Mouse (Mus musculus) E14TG2a.4 (cell line): ENCODE results near the gene Prcp.
A peak's percentile ranks its signal among the peaks of the same experiment; 100 is the strongest.

Experiments used
- H3K27me3 ChIP-seq: 2 replicates; pipeline ENCODE4 v1.6.1; 2014; ENCODE audit warnings: low read length, control low read depth; ENCODE audit not compliant: insufficient read depth
- H3K36me3 ChIP-seq: 2 replicates; pipeline ENCODE4 v1.6.1; 2014; ENCODE audit warnings: low read length, control low read depth; ENCODE audit not compliant: insufficient read depth
- H3K4me1 ChIP-seq: replicated peaks from 2 replicates; pipeline ENCODE4 v1.6.1; 2014; ENCODE audit warnings: low read depth, low read length, control low read depth
- H3K4me3 ChIP-seq: replicated peaks from 2 replicates; pipeline ENCODE4 v1.5.1; 2014; ENCODE audit warnings: mild to moderate bottlenecking, low read length
- H3K9me3 ChIP-seq: 2 replicates; pipeline ENCODE4 v1.6.1; 2014; ENCODE audit warnings: low read length, control low read depth
- CTCF ChIP-seq: conservative IDR thresholded peaks from 2 replicates; pipeline ENCODE4 v1.5.1; 2014; ENCODE audit warnings: low read length
- NANOG ChIP-seq: IDR thresholded peaks from 2 replicates; pipeline ENCODE4 v1.6.1; 2014; ENCODE audit warnings: borderline replicate concordance, low read length, mixed read lengths
- POU5F1 ChIP-seq: IDR thresholded peaks from 2 replicates; pipeline ENCODE4 v1.6.1; 2014; ENCODE audit warnings: low read length, borderline replicate concordance

Gene Prcp

GRCm38 (mm10) chr7:92874116-92874675, at the start of gene Prcp, which contains the start of gene Ddias:
TSS of gene Prcp (plus strand) at chr7:92874470.
TSS of gene Ddias (minus strand) at chr7:92874247.
- Histone ChIP-seq H3K4me3 (peak within 1 kb of the TSS; percentile 92), H3K36me3 (peaks cover 32% of the 10 kb centered on the region), H3K4me1 (peaks cover 17% of the 10 kb centered on the region), H3K27me3 (no peaks in the 10 kb centered on the region), H3K9me3 (peaks cover 13% of the 10 kb centered on the region)
- TF ChIP-seq POU5F1 (no peak), CTCF (peak; percentile 79), NANOG (no peak)

GRCm38 (mm10) chr7:92826248-92826647, 48.0 kb upstream of the Prcp start:
- Histone ChIP-seq H3K4me3 (no peak overlapping the region), H3K36me3 (no peaks in the 10 kb centered on the region), H3K4me1 (no peaks in the 10 kb centered on the region), H3K27me3 (no peaks in the 10 kb centered on the region), H3K9me3 (no peaks in the 10 kb centered on the region)
- TF ChIP-seq CTCF: no peak
- no peak for TF ChIP-seq NANOG
- no peak for TF ChIP-seq POU5F1

- TF ChIP-seq POU5F1 (no peak), NANOG (no peak), CTCF (no peak)
- no peaks in the 10 kb centered on the region for H3K9me3 ChIP-seq
- no peaks in the 10 kb centered on the region for H3K27me3 ChIP-seq
- no peaks in the 10 kb centered on the region for H3K36me3 ChIP-seq
- H3K4me3 ChIP-seq: no peak overlapping the region
- no peaks in the 10 kb centered on the region for H3K4me1 ChIP-seq
Observed at GRCm38 (mm10) chr7:92827981-92828380, 46.3 kb upstream of the Prcp start.

- peaks cover 9% of the 10 kb centered on the region; the same call in 1 of the 2 replicates for H3K36me3 ChIP-seq
- H3K4me1 ChIP-seq: no peaks in the 10 kb centered on the region
- H3K9me3 ChIP-seq: no peaks in the 10 kb centered on the region
- no peak for TF ChIP-seq POU5F1
- TF ChIP-seq CTCF: no peak
- no peak for TF ChIP-seq NANOG
- H3K4me3 ChIP-seq: no peak overlapping the region
- no peaks in the 10 kb centered on the region for H3K27me3 ChIP-seq
Observed at GRCm38 (mm10) chr7:92832395-92832794, 41.9 kb upstream of the Prcp start.

GRCm38 (mm10) chr7:92834391-92834790, 39.9 kb upstream of the Prcp start:
- Histone ChIP-seq H3K27me3 (no peaks in the 10 kb centered on the region), H3K4me3 (no peak overlapping the region), H3K4me1 (no peaks in the 10 kb centered on the region), H3K36me3 (peaks cover 9% of the 10 kb centered on the region; the same call in 1 of the 2 replicates), H3K9me3 (no peaks in the 10 kb centered on the region)
- no peak for TF ChIP-seq CTCF
- no peak for TF ChIP-seq POU5F1
- TF ChIP-seq NANOG: no peak

- H3K4me3 ChIP-seq: no peak overlapping the region
- no peak for TF ChIP-seq NANOG
- TF ChIP-seq POU5F1: no peak
- no peak for TF ChIP-seq CTCF
- no peaks in the 10 kb centered on the region for H3K9me3 ChIP-seq
- no peaks in the 10 kb centered on the region for H3K4me1 ChIP-seq
- H3K27me3 ChIP-seq: no peaks in the 10 kb centered on the region
- H3K36me3 ChIP-seq: peaks cover 9% of the 10 kb centered on the region; the same call in 1 of the 2 replicates
Observed at GRCm38 (mm10) chr7:92836447-92836846, 37.8 kb upstream of the Prcp start.

GRCm38 (mm10) chr7:92837226-92837625, 37.0 kb upstream of the Prcp start:
- TF ChIP-seq CTCF: no peak
- TF ChIP-seq POU5F1: no peak
- no peak for TF ChIP-seq NANOG
- Histone ChIP-seq H3K4me3 (no peak overlapping the region), H3K36me3 (peaks cover 9% of the 10 kb centered on the region; the same call in 1 of the 2 replicates), H3K27me3 (no peaks in the 10 kb centered on the region), H3K9me3 (no peaks in the 10 kb centered on the region), H3K4me1 (no peaks in the 10 kb centered on the region)

- peaks cover 9% of the 10 kb centered on the region; the same call in 1 of the 2 replicates for H3K36me3 ChIP-seq
- no peak for TF ChIP-seq POU5F1
- TF ChIP-seq NANOG: no peak
- TF ChIP-seq CTCF: no peak
- no peaks in the 10 kb centered on the region for H3K9me3 ChIP-seq
- no peaks in the 10 kb centered on the region for H3K4me1 ChIP-seq
- no peaks in the 10 kb centered on the region for H3K27me3 ChIP-seq
- H3K4me3 ChIP-seq: no peak overlapping the region
Observed at GRCm38 (mm10) chr7:92837907-92838306, 36.4 kb upstream of the Prcp start.

GRCm38 (mm10) chr7:92842254-92842653, 32.0 kb upstream of the Prcp start:
- no peaks in the 10 kb centered on the region for H3K9me3 ChIP-seq
- H3K4me1 ChIP-seq: no peaks in the 10 kb centered on the region
- H3K36me3 ChIP-seq: no peaks in the 10 kb centered on the region
- H3K4me3 ChIP-seq: no peak overlapping the region
- no peaks in the 10 kb centered on the region for H3K27me3 ChIP-seq
- no peak for TF ChIP-seq CTCF
- no peak for TF ChIP-seq NANOG
- TF ChIP-seq POU5F1: no peak

- Histone ChIP-seq H3K4me3 (no peak overlapping the region), H3K4me1 (no peaks in the 10 kb centered on the region), H3K27me3 (no peaks in the 10 kb centered on the region), H3K9me3 (no peaks in the 10 kb centered on the region), H3K36me3 (no peaks in the 10 kb centered on the region)
- TF ChIP-seq POU5F1 (no peak), NANOG (no peak), CTCF (no peak)
Observed at GRCm38 (mm10) chr7:92848246-92848645, 26.0 kb upstream of the Prcp start.
